Mouse (Mus musculus) heart, embryonic 16.5 days (tissue): ENCODE measurements around the gene Cirbp. TPM values are rescaled to one million over a fixed set of nuclear protein-coding genes. Genes with fewer than 3 reads are reported as not detected.
A peak's percentile ranks its signal among the peaks of the same experiment; 100 is the strongest.

ENCODE experiments used
- ATAC-seq: fragments of 200-750 bp; cut with Nextera tagmentation; replicated peaks from 2 replicates; pipeline ENCODE4 v1.8.0; 2017; ENCODE audit warnings: moderate number of reproducible peaks; ENCODE audit not compliant: insufficient read depth, low FRiP score; ENCODE audit errors: extremely low read depth
- H3K27ac ChIP-seq: fragments of 300-500 bp; sonication (generic); 2 replicates; pipeline ENCODE4 v1.5.1; 2014; ENCODE audit warnings: mild to moderate bottlenecking, low read length, control low read depth, moderate library complexity
- H3K27me3 ChIP-seq: fragments of 300-500 bp; sonication (generic); 2 replicates; pipeline ENCODE4 v1.6.1; 2014; ENCODE audit warnings: low read length, mixed read lengths; ENCODE audit not compliant: control insufficient read depth, insufficient read depth
- H3K36me3 ChIP-seq: fragments of 300-500 bp; sonication (generic); 2 replicates; pipeline ENCODE4 v1.6.1; 2014; ENCODE audit not compliant: control insufficient read depth, insufficient read depth
- H3K4me1 ChIP-seq: fragments of 300-500 bp; sonication (generic); 2 replicates; pipeline ENCODE4 v1.6.1; 2014; ENCODE audit warnings: low read length, mixed read lengths; ENCODE audit not compliant: control insufficient read depth, insufficient read depth
- H3K4me2 ChIP-seq: fragments of 300-500 bp; sonication (generic); 2 replicates; pipeline ENCODE4 v1.6.1; 2014; ENCODE audit warnings: low read depth, mild to moderate bottlenecking, control low read depth, low read length
- H3K4me3 ChIP-seq: fragments of 300-500 bp; sonication (generic); 2 replicates; pipeline ENCODE4 v1.5.1; 2014; ENCODE audit warnings: mild to moderate bottlenecking, control low read depth, low read length
- H3K9ac ChIP-seq: fragments of 300-500 bp; sonication (generic); 2 replicates; pipeline ENCODE4 v1.6.1; 2014; ENCODE audit warnings: low read length, control low read depth
- H3K9me3 ChIP-seq: fragments of 300-500 bp; sonication (generic); replicated peaks from 2 replicates; pipeline ENCODE4 v1.6.1; 2016; ENCODE audit warnings: low read length; ENCODE audit not compliant: control insufficient read depth
- WGBS: fragments of 180-500 bp; shearing (Covaris S2); extraction: QIAGEN DNeasy Blood & Tissue Kit; methylation state at CpG from one replicate; pipeline ENCODE4 v1.1.7; 2014; 5-methylcytosine and 5-hydroxymethylcytosine counted together
- polyA plus RNA-seq: library from polyadenylated mRNA; unstranded; fragments of >200 nt; fragmentation: Nextera tagmentation; extraction: Ambion mirVana; gene quantifications from 2 replicates; pipeline ENCODE4 v1.2.1, GENCODE M21; 2015

Cirbp gene
- polyA plus RNA-seq, 1 experiment from 2014 or later = 87.6 TPM

DNA sequence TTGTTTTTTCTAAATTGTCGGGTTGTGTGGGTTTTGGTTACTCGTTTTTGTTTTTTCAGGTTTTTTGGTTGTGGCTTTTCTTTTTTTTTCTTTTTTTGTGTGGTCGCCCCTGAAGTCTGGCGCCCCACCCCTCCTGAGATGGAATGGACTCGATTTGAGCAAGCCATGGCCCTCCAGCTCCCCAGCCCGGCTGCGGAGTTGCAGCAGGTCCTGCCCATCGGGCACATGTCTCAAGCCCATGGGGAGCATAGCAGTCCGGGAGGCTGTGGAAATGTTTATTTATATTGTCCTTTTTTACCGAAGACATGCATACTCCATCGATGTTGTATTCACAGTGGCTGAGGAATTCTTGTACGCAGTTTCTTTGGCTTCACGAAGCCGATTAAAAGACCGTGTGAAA is 5.5 kb downstream of the Cirbp start:
- H3K4me2 ChIP-seq = no peak overlapping the region
- peaks cover 23% of the 10 kb centered on the region for H3K4me1 ChIP-seq
- no peak for ATAC-seq
- H3K9me3 ChIP-seq = no peaks in the 10 kb centered on the region
- H3K36me3 ChIP-seq = peaks cover 27% of the 10 kb centered on the region
- no peaks in the 10 kb centered on the region for H3K27me3 ChIP-seq
- H3K9ac ChIP-seq = no peak overlapping the region
- H3K4me3 ChIP-seq = no peak overlapping the region
- WGBS = 88% methylated on average over 15 of the region's 15 CpGs
- no peak overlapping the region for H3K27ac ChIP-seq

DNA sequence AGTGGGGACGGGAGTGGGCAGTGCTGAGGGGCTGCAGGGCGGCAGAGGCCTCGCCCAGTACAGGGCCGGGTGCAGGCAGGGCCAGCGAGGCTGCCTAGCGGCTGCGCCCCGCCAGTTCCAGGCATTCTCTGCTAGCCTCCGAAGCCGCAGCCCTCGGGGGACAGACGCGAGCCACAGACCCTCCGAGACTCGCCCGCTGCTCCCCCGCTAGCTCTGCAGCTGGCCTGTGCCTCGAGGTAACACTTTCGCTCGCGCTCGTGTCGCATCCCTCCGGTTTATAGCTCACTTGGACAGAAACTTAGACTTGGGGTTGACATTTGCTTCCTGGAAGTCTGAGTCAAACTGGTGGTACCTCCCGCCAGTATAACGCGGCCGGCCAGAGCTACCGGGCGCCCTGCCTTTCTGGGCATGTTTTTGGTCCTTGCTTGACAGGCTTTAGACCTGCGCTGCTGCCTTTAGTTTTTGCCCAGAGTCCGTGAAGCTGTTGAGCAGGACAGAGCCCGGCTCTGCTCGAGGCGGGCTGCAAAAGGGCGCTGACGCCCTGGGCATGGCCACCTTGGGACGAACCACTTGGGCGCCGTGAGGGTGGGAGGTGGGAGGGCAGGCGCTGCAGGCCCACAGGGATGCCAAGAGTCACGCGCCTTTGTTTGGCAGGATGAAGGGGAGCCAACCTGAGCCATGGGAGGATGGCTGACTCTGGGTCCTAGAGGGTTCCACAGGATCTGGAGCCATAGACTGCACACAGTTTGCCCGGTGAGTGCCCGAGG is 6.2 kb downstream of the Cirbp start:
- Histone ChIP-seq H3K4me3 (no peak overlapping the region; the same call in 1 of the 2 replicates), H3K27me3 (no peaks in the 10 kb centered on the region), H3K4me1 (peaks cover 17% of the 10 kb centered on the region), H3K9me3 (no peaks in the 10 kb centered on the region), H3K4me2 (peak overlapping the region; percentile 69; the same call in 1 of the 2 replicates), H3K36me3 (peaks cover 27% of the 10 kb centered on the region), H3K27ac (peak overlapping the region; percentile 85), H3K9ac (peak overlapping the region; percentile 55)
- no peak for ATAC-seq
- whole genome bisulfite sequencing = 82% methylated on average over 43 of the region's 45 CpGs

DNA sequence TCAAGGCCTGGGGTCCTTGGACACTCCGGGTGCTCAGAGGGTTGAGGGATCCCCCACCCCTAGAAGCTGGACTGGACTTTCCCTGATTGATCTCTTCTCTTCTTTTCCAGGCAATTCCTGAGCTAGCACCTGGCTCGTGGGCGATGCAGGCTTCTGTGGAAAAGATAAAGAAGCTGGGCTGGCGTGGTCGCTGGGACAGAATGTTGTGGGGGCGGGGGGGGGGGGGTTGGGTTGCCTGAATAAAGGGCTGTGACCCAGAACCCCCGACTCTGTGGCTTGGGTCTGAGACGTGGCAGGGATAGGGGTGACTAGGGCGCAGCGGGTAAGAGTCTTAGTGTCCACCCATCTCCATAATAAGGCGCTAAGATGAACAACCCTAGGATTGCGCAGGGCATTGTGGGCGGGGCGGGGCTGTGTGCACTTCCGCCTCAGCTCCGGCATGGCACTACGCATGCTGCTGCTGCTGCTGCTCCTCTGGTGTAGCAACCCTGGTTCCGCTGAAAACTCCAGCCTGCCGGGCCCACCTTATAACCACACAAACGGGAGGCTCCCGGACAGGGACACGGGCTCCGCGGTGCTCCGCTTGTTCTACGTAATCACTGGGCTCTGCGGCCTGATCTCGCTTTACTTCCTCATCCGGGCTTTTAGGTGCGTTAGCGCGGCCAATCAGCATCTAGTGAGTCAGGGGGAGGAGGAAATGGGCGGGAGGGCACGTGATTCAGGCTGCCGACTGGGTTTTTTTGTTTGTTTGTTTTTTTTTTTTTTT is 6.9 kb downstream of the Cirbp start, which contains the start of gene 1600002K03Rik:
1600002K03Rik (plus strand) TSS at position 418 of the 766 bp plus-strand sequence.
- peak; percentile 66 for ATAC-seq
- peak within 1 kb of the TSS; percentile 65 for H3K4me3 ChIP-seq
- H3K9ac ChIP-seq = peak within 1 kb of the TSS; percentile 70
- H3K27me3 ChIP-seq = no peaks in the 10 kb centered on the region
- H3K4me1 ChIP-seq = peaks cover 19% of the 10 kb centered on the region
- no peaks in the 10 kb centered on the region for H3K9me3 ChIP-seq
- H3K27ac ChIP-seq = peak within 1 kb of the TSS; percentile 85
- 6% methylated on average over 35 of the region's 35 CpGs for WGBS
- peaks cover 27% of the 10 kb centered on the region for H3K36me3 ChIP-seq
- H3K4me2 ChIP-seq = peak within 1 kb of the TSS; percentile 69

DNA sequence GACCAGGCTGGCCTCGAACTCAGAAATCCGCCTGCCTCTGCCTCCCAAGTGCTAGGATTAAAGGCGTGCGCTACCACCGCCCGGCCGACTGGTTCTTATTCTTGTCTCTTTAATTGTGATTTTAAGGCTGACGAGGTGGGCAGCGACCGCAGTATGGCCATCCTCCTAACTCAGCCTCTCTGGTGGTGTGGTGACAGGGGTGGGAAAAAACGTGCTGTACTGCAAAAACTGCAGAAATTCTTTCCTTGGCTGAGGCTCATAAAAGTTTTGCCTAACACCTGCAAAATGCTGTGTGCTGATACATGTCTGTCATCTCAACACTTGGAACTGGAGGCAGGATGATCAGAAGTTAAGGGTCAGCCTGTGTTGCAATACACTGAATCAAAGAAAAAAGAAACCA is 7.6 kb downstream of the Cirbp start:
- ATAC-seq = no peak
- Histone ChIP-seq H3K27ac (peak overlapping the region; percentile 30; the same call in 1 of the 2 replicates), H3K36me3 (peaks cover 27% of the 10 kb centered on the region), H3K4me2 (peak overlapping the region; percentile 69), H3K9ac (peak overlapping the region; percentile 63), H3K4me1 (peaks cover 21% of the 10 kb centered on the region), H3K27me3 (no peaks in the 10 kb centered on the region), H3K4me3 (peak overlapping the region; percentile 65), H3K9me3 (no peaks in the 10 kb centered on the region)
- WGBS = 7% methylated on average over 11 of the region's 11 CpGs

DNA sequence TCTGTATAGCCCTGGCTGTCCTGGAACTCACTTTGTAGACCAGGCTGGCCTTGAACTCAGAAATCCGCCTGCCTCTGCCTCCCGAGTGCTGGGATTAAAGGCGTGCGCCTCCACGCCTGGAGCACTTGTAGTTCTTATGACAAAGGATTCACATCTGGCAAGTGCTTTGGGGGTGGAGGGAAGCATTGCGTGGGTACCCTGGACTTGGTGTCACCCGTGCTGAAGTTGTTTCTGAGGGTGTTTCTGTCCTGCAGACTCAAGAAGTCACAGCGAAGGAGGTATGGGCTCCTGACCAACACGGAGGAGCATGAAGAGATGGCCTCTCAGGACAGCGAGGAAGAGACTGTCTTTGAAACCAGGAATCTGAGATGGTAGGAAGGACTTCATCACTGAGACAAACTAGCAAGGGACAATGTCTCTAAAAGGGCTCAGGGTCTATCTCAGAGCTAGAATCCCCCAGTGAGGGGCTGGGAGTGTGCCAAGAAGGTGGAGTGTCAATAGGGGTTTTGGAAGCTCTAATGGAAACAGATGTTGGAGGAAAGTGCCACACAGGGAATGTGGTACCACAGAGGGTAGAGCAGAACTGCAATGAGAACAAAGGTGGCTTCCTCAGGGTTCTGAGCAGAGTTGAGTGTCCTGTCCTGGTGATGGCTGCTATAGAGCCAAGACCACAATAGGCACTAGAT is 8.3 kb downstream of the Cirbp start:
- no peak overlapping the region for H3K4me3 ChIP-seq
- no peak overlapping the region for H3K4me2 ChIP-seq
- no peaks in the 10 kb centered on the region for H3K9me3 ChIP-seq
- no peak overlapping the region for H3K27ac ChIP-seq
- H3K9ac ChIP-seq = no peak overlapping the region
- H3K4me1 ChIP-seq = peaks cover 15% of the 10 kb centered on the region
- H3K27me3 ChIP-seq = no peaks in the 10 kb centered on the region
- H3K36me3 ChIP-seq = peaks cover 27% of the 10 kb centered on the region
- WGBS = 84% methylated on average over 10 of the region's 10 CpGs
- no peak for ATAC-seq

DNA sequence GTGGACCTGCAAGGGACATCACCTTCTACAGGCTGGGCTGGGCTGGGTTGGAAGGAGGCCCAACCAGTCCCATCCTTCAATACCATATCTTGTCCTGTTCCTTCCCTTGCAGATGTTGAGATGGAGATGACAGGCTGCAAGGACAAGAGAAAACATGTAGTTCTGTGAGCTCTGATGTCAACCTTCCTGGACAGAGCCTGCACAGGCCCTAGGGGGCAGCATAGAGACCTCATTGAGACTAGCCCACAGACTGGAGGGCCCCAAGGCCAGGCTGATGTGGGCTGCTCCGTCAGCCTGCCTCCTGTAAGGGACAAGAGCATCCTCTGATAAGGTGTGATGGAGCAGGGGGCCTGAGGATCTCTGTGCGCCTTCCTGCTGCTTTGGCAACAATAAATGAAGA is 8.9 kb downstream of the Cirbp start:
- Histone ChIP-seq H3K27ac (no peak overlapping the region), H3K36me3 (peaks cover 25% of the 10 kb centered on the region), H3K9me3 (no peaks in the 10 kb centered on the region), H3K4me3 (no peak overlapping the region), H3K4me1 (peaks cover 12% of the 10 kb centered on the region), H3K27me3 (no peaks in the 10 kb centered on the region), H3K4me2 (no peak overlapping the region), H3K9ac (no peak overlapping the region)
- 41% methylated on average over 2 of the region's 2 CpGs for WGBS
- ATAC-seq = no peak

DNA sequence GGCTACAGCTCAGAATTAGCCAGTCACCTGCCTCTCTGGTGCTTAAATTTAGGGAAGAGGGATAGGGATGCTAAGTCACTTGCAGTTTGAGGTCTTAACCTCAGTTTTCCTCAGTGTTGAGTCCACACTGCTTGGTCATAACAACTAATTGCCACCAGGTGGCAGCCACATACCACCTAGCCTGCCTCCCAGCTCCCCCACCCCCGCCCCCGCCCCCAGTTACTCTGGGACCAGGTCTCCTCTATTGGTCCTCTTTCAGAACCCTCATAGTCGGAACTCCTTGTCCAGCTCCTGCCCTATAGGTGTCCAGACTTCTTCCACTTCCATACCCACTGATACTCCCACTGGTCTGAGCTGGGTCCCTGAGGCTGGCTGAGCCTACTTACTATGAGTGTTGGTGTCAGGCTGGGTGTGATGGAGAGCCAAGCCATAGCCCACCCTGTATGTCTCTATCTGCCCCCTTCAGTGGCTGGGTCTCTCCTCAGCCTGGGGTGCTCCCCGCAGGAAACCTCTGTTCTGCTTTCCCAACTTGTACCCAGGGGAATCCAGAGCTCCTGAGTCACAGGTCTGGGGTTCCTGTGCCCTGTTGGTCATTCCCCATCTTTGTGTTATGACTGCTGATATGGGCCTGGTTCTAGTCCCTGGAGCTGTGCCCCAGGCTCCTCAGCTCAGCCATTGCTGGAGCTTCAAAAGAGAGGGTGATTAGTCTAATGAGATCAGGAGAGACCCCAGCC is 9.9 kb downstream of the Cirbp start:
- WGBS = 26% methylated on average over 4 of the region's 4 CpGs
- Histone ChIP-seq H3K4me1 (peaks cover 17% of the 10 kb centered on the region), H3K27me3 (no peaks in the 10 kb centered on the region; the same call in 1 of the 2 replicates), H3K36me3 (peaks cover 15% of the 10 kb centered on the region), H3K4me3 (no peak overlapping the region), H3K9me3 (no peaks in the 10 kb centered on the region), H3K9ac (no peak overlapping the region), H3K4me2 (no peak overlapping the region), H3K27ac (no peak overlapping the region)
- no peak for ATAC-seq

DNA sequence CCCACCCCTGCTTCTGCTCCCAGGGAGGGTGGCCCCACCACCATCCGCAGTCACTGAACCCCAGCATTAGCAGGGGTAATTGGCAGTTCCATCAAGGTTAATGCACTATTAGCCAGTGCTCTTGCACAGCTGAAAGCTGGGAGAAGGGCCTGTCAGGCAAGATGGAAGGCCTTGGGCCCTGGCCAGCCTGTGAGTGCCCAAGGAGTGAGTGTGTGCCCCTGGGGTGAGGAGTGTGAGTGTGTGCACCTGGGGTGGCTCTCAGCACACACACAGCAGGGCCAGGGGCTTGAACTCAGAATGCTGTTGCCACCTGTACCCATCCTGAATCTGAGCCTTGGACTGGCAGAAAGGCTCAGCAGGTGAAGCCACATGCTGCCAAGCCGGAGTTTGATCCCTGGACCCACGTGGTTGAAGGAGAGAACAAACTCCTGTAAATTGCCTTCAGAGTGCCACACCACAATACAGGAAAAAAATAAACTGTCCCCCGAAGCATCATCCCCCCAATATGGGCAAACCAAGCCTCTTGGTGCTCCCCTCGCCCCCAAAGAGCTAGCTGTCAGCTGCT is 10.6 kb downstream of the Cirbp start:
- Histone ChIP-seq H3K4me1 (peaks cover 17% of the 10 kb centered on the region), H3K9me3 (no peaks in the 10 kb centered on the region), H3K36me3 (peaks cover 9% of the 10 kb centered on the region), H3K9ac (no peak overlapping the region), H3K27me3 (no peaks in the 10 kb centered on the region; the same call in 1 of the 2 replicates), H3K27ac (no peak overlapping the region), H3K4me3 (no peak overlapping the region), H3K4me2 (no peak overlapping the region)
- no peak for ATAC-seq
- WGBS = 80% methylated on average over 5 of the region's 5 CpGs
